Mouse (Mus musculus) layer of hippocampus, adult 8-10 months (tissue): ENCODE data around the gene Fam227b. TPM values are rescaled to one million over a fixed set of nuclear protein-coding genes. Genes with fewer than 3 reads are reported as not detected.

ENCODE experiments used
- DNase-seq, 2 experiments: peaks; one replicate each; pipeline ENCODE4 v3.0.0; 2022; ENCODE audit warnings: low spot score in 2 of 2
- total RNA-seq, 4 experiments: library from RNA; stranded (reverse); gene quantifications; 2 replicates each; pipeline ENCODE4 v1.2.4; 2022

Fam227b gene
- total RNA-seq, 4 experiments from 2014 or later = 0.17 TPM; not detected in 3

DNA sequence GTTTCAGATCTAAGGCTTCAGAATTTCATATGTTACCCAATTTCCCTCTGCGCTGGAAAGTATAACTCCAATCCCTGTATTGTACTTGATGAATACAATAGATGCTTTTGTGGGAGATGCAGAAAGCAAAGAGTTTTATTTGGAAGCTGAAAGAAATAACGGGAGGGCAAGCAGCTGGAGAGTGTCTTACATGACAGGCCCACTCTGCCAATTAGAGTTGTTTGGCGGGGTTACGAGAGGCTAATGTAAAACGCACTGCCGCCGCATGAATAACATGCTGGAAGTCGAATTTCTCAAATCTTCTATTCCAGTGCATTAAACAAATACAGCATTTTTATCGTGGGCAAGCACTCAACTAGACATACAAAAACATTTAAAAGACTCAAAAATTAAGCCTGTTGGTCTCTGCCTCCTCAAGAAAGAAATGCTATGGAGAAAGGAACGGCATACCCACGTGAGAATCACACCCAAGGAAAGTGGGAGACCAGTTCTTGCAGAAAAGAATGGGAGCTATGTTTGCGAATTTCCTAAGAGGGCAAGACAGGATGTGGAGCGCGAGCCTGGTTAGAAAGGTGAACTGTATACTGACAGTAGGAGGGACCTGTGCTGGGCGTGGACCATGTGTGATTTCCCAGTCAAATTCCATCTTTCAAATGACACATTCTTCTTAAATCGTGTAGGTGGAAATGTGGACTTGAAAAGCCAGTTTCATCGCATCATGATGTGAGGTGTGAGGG, 90.6 kb downstream of the Fam227b start:
- no peak for DNase-seq

DNA sequence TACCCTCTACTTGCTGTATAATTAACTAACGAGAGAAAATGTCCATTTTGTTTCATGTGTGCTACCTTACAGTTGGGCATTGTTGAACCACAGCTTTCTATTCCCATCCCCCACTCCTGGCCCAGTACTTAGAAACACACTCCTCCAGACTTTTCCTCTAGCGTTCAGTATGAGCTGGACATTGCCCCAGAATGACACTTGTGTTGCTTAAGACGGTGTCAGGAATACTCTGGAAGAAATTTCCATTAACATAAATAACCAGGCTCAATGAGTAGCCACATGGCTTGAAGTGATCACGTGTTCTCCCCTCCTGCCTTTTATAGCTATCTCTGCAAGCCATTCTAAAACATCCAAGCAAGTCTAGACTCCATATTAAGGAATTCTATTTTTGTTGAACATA, 91.2 kb downstream of the Fam227b start:
- DNase-seq = no peak

DNA sequence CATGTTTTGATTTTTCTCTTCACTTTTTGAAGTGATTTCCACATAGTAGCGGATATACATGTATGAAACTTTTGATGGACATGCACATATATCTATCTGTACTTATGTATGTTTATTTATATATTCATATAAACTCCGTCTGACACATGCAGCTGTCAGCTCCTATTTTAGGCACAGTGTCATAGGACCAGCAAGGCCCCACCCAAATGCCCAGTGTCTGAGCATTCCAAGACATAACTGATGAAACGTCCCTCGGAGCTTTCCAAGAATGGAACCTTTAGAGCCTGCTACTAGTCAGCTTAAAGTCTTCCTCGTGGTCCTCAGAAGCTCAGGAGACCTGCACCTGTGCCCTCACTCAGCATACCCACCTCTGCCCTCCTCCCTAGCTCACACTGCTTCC, 98.1 kb downstream of the Fam227b start:
- DNase-seq = no peak

DNA sequence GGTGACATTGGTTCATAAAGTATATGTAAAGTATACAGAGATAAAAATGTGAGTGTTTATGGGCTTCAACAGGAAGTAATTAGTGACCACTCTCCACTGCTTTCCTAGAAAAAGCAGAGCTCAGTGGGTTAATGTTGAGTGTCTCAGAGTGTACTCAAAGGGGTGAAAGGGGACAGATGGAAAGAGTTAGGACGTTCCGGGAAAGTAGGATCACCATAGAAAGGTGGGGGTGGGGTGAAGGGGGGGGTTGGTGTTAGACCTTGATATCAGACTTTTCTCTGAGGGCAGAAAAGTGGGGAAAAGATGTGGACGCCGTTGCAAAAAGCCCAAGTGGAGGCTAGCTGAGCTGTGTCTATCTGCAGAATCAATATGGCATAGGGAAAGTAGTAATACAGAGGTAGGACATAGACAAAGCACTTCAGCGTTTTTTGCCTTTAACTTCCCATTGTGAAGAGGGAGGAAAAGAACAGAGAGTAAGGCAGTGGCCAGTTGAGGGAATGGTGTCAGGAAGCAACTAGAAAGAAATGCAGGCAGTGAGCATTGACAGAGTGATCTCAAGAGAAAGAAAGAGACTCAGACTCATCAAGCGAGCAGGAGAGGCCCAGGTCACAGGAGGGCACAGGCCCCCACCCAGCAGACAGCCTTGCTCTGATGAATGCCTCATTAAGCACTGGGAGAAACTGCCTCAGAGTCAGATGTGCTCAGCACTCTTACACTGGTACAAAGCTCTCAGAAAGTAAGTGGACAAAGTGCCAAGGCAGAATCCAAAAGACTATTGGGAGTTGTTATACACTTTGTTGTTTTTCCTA, 98.9 kb downstream of the Fam227b start:
- no peak for DNase-seq

DNA sequence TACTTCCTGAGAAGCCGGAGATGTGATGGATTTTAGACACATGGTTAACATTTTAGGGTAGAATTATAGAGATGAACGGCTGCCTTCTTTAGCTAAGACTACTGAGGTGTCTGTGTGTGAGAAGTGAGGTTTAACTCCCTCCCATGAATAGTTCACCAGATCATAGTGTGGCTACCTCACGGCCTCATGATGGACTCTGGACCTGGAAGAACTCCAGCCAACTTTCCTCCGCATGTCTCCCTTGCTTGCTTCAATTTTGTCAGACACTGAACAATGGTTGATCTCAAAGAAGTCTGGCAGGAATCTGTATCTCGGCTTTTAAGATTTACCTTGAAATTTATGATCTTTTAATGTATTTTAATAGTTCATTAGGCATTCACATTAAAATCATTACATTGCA, 106.2 kb downstream of the Fam227b start:
- DNase-seq = no peak

DNA sequence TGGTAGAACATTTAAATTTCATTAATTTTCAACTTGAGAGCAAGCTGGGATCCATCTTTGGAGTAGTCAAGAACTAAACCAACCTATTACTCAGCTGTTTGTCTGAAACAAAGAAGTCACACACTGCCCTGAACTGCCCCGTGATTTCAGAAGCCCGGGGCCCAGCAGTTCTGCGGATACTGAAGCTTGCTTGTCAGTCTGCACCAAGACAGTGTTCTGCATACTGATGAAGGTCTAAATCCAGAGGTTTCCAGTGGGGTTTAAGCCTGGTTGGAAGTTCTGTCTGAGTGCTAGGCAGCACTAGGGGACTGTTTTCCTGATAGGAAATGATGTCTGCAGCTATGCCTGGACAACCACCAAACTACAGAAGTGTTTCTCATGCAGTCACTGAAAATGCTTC, 109.1 kb downstream of the Fam227b start:
- DNase-seq = no peak

DNA sequence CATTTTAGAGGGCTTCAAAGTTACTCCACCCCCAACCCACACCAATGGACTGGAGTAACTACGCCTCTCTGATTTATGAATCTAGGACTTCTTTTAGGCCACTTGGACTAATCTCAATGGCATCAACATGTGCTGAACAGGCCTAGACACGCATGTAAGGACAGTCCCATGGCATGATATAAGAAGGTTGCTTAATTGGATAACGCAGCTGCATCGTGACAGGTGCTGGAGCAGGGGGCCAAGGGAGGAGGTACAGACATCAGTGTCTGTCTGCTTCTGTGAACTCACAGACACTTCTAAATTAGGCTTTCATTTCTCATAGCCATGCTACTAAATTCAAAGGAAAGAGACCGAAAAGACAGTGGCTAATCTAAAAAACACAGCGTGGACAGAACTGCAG, 110.6 kb downstream of the Fam227b start:
- no peak for DNase-seq

DNA sequence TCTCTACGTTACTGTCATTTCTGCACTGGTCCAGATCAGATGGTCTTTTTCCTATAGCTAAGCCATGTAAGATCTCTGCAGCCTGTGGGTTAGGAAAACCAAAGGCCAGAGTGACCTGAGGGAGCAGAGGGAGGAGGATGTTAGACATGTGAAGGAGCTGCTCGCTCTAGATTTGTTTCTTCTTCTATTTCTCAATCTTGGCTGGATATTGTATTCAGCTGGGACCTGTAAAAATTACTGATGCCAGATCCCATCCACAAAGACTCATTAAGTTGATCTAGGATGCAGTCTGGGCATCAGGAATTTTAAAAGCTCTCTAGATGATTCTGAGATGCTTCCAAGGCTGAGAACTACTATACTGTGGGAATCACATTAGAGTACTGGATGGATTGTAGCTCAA, 111.2 kb downstream of the Fam227b start:
- DNase-seq = no peak

DNA sequence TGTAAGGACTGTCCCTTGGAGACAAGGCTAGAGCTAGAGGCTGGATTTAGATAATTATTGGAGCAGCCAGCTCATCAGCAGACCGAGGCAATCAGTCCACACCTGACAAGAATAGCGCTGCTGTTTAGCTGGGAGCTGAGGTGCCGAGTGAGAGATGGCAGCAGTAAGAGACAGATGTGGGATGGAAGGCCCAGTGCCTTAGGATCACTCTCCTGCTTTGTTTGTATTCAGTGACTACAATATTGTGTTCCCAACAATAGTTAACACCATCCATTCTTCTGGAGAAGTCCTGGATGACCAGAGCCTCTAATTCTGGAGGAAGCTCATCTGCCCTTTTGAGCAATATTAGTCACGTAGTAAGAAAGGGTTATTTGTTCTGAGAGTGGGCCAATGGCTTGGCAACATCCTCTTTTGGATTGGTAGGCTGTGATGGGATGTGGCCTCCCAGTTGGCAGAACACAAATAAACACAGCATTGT, 112.4 kb downstream of the Fam227b start:
- DNase-seq = peak; percentile 20 to 33

DNA sequence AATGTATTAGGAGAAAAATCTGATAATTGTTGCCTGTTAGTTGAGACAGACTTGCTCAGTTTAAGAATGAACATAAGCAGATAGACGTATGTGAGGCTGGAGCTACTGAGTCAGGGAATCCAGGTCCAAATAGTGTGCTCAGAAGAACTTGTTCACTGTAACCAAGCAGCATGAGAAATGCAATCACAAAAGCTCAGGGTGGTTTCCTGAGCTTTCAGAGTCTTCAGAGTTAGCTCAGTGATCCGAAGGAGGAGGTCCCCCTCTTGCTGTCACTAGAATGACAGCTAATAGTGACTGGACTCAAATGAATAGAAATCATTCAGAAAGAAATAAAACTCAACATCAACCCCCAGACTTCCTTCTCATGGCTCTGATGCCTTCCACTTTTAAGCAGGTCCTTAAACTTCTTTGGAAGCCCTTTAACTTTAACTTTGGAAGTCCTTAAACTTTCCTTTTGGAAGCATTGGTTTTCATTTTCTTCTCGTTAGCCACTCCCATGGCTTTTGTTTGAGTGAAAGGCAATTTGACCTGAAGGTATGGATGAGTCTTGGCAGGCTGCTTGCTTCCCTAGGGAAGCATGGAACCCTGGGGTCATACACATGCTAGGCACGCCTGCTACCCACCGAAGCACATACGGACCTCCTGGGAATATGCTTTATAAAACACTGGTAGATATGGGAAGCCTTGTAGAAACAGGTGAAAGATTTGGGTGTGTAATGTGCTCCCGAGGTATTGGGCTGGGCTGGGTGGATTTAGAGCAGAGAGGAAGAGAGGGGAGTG, 113.4 kb downstream of the Fam227b start:
- DNase-seq = no peak

DNA sequence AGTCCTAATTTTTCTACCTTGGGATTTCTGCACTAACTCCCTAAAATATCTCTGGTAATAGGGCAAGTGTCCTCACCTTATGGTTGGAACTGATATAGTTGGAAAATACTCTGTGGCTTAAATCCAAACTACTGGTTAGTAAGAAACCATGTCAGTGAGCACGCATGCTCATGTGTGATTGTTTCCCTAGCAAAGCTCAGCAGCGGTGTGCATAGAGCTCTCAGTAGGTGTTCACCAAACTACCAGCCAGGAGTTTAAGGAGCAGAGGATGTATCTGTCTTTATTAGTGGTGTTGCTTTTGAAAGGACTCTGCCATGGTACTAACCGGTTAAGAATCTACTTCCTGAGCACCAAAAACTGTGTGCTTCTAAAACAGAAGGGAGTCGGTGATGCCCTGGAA, 115.7 kb downstream of the Fam227b start:
- DNase-seq = no peak

DNA sequence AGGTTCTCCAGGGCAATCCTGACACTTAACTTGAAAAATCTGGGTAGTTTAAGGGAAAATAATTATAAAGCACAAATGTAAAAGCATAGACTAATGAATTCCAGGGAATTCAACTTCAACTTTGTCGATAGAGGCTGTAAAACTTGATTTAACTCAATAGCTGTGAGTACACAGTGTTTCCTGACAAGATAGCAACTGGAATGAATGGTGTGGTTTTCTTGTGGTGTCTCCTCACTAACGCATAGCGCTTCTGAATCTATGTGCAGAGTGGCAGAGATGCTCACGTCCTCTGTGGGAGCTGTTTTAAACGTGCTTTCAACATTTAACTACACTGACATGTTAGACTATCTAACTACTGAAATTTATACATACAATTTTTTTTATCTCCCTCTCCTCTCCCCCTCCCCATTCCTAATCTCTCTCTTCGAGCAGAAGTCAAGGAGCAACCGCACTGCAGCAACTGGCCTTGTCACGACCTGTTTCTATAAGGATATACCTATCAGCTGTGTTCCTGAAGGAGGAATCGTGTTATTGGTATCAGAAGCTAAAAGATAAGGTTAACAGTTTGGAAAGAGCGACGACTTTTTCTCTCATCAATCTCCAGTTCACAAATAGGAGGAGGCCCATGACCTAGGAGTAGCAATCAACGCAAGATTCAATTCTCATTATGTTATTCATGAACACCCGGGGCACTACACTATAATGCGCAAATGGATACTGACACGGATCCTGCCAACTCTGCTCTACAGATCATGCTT, 116.6 kb downstream of the Fam227b start:
- DNase-seq = no peak

DNA sequence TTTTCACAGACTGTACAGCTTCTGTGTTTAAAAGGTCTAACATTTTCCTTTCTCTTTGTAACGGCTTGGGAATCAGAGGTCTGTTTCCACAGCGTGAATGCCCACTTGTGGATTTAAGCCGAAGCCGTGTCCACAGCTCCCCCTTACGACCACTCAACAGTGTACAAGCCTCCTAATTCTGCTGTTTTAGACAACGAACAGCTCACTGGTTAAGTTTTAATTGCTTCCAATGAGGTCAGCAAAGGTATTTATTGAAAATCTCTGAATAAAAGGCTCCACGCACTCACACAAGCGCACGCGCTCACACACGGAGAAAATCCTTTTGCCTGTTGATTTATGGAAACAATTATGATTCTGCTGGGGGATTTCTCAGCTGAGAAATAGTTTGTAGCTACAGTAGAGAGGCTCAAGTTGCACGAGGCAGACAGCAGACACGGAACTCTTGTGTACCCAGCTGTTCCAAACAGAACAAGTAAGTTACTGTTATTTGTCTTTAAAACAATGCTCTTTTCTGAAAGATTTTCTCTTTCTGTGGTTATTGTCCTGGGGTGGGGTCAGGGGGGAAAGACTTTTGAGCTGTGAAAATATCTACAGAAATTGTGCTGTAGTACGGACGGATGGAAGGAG, 117.3 kb downstream of the Fam227b start, which contains the start of gene Fgf7:
TSS of gene Fgf7 (plus strand) at position 280 of the 627 bp plus-strand sequence.
- DNase-seq = peak in 1 of 2 experiments; percentile 15

DNA sequence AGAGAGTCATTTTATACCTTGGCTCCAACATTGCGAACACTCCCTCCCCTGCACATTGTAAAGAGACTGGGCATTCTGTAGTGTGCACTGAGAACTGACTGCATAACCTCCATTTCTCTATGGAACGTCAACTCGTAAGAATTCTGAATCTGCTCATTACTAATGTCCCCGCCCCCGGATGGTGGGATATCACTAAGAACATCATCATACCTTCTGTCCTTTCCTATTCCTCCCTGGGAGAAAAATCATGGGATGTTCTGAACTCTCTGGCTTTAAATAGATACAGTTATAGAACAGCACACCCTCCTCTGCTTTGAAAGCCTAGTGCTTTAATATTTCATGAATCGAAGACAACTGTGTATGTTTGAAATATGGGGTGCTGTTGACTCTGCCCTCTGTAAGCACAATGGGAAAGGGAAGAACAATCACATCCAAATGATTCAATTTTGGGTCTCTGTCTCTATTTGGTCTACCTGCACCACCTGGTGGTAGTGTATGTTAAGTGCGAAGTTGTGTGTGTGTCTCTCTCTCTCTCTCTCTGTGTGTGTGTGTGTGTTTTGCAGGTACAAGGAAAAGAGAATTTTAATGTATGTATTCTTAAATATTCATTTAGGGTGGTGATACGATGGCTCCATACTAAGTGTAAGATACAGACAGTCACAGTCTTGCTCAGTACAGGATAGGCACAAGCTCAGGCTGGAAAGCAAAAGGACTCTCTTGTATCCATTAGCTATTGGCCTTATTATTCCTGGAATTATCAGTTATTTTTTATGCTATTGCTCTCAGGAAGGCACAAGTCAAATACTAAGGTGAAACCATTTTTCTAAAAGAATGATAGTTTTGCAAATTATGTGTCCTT, 118.5 kb downstream of the Fam227b start:
- DNase-seq = peak in 1 of 2 experiments; percentile 9

DNA sequence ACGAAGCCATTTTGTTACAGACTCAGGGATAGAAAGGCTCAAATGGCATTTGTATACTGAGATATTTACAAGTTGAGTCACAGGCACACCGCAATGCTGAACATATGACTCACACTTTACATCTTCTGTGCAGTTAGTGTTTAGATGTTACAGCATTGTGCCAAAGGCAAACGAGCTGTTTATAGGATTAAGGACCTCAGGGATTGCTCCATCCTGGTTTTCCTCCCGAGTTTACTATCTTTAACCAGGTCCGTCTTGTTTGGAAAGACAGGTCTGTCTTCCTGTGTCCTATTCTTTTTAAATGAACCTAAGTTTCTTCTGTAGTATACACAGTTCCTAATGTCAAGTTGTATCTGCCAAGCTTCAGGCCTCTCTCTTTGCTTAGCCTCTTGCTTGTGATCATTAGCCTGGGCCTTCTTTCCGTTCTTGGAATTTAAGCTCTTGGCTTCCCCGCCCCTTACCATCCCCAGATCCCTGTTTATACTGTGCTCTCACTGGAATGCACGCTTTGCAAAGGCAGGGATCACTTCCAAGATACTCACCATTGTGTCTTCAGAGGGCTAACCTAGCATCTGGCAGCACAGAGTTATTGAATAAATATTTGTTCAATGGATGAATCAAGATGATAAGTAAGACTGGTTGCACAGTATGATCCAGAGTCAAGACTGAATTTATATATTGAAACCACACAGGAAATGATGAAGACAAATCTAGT, 120.5 kb downstream of the Fam227b start:
- DNase-seq = no peak

DNA sequence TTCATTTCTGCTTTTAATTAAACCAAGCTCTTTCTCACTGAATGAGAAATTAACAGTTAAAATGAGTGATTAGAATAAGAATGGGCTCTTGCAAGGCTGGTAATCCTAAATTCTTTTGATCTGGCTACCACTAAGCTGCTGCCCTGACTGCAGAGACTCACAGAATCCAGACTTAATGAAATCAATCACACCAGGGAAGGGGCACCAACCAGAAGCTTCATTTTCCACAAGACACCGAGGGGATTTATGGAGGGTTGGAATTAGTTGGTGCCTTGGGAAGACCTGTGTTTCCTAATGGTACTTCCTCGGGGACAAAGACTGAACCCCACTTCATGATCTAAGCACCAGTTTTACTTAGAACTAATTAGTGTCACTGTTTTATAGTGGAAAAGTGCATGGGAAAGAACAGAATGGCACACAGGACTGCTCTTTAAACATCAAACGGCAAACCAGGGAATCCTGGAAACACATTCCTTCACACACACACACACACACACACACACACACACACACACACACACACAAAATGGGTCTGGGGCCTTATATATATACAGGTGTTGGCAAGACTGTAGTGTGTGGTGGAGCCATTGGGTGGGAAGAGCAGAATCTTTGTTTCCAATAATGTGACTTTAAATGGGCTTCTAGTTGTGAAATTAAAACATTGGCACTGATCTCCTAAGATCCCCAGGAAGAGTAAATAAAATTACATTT, 135.9 kb downstream of the Fam227b start:
- no peak for DNase-seq

DNA sequence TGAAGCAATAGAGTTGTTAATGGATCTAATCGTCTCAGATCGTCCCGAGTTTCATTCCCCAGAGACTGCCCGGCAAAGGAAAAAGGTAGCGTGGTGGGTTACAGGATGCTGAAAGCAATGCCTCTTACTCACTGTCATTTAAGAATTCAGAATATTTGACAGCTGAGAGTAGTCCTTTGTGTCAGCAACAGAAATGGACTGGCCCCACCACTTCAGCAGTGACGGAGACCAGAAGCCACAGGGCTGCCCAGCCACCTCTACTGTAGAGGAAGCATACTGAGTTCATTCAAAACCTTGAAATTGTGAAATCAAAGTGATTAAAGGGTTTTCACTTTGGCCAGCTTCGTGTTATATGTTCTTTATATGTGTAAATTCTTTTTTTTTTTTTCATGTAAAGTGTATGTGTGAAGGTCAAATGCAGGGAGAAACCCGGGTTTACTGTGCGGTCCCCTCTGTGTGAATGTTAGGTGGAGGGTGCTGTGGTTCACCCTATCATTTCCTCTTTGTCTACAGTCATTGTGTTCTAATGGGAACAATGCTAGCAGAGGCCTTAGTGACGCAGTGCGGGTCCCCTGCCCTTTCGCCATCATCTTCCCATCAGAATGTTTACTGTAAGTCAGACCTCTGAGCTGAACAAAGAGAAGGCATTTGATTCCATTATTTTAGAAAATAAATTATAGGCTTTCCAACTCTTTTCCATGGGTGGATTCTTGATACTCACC, 136.7 kb downstream of the Fam227b start:
- no peak for DNase-seq

DNA sequence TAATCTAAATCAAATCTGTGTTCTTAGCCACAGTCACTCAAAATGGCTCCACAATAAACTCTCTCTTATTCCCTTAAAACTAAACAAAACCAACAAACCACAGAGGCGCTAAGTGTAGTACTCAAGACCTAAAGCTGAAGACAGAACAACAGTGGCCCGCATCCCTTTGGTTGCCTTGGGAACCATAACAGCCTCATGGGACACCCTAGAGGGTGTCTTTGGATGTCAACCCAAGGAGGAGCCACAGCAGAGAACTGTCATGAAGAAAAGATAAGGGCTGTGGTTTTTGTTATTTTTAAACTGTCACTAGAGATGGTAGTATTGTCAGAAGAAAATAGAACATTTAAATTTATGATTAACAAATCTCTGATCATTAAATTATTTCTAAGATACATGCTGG, 145.1 kb downstream of the Fam227b start:
- DNase-seq = no peak
